Mouse (Mus musculus) left cerebral cortex, adult 8-10 months (tissue): ENCODE data around the gene Gm37240. TPM values are rescaled to one million over a fixed set of nuclear protein-coding genes. Genes with fewer than 3 reads are reported as not detected.

ENCODE experiments used
- DNase-seq, 2 experiments: peaks; one replicate each; pipeline ENCODE4 v3.0.0; 2022; ENCODE audit warnings: low spot score in 2 of 2
- total RNA-seq, 4 experiments: library from RNA; stranded (reverse); gene quantifications; 2 replicates each; pipeline ENCODE4 v1.2.4; 2022

Gm37240 gene
- total RNA-seq, 4 experiments from 2014 or later, result 0.50 to 4.0 (median 1.1) TPM; not detected in 1

- no peak for DNase-seq
Measured at GRCm38 (mm10) chr3:84688176-84688575, 1199.1 kb downstream of the Gm37240 start.

- DNase-seq, result no peak
Measured at GRCm38 (mm10) chr3:84687488-84687846, 1199.9 kb downstream of the Gm37240 start.

GRCm38 (mm10) chr3:84686799-84687487, 1200.4 kb downstream of the Gm37240 start:
- no peak for DNase-seq

- no peak for DNase-seq
Measured at GRCm38 (mm10) chr3:84686294-84686672, 1201.0 kb downstream of the Gm37240 start.

GRCm38 (mm10) chr3:84685662-84686293, 1201.5 kb downstream of the Gm37240 start:
- DNase-seq, result no peak

GRCm38 (mm10) chr3:84683788-84684187, 1203.5 kb downstream of the Gm37240 start:
- no peak for DNase-seq

GRCm38 (mm10) chr3:84681699-84682098, 1205.6 kb downstream of the Gm37240 start:
- DNase-seq, result no peak

- no peak for DNase-seq
Measured at GRCm38 (mm10) chr3:84680062-84680461, 1207.3 kb downstream of the Gm37240 start.

- no peak for DNase-seq
Measured at GRCm38 (mm10) chr3:84679542-84679941, 1207.8 kb downstream of the Gm37240 start.

- no peak for DNase-seq
Measured at GRCm38 (mm10) chr3:84678891-84679290, 1208.4 kb downstream of the Gm37240 start.

GRCm38 (mm10) chr3:84675710-84676109, 1211.6 kb downstream of the Gm37240 start:
- no peak for DNase-seq

GRCm38 (mm10) chr3:84673552-84673951, 1213.8 kb downstream of the Gm37240 start:
- DNase-seq, result no peak

GRCm38 (mm10) chr3:84672136-84672535, 1215.2 kb downstream of the Gm37240 start:
- DNase-seq, result no peak

GRCm38 (mm10) chr3:84668957-84669356, 1218.4 kb downstream of the Gm37240 start:
- no peak for DNase-seq

- no peak for DNase-seq
Measured at GRCm38 (mm10) chr3:84665255-84666073, 1221.9 kb downstream of the Gm37240 start.

GRCm38 (mm10) chr3:84664686-84665085, 1222.6 kb downstream of the Gm37240 start:
- DNase-seq, result no peak

GRCm38 (mm10) chr3:84663858-84664257, 1223.5 kb downstream of the Gm37240 start:
- no peak for DNase-seq

- DNase-seq, result no peak
Measured at GRCm38 (mm10) chr3:84663079-84663478, 1224.2 kb downstream of the Gm37240 start.

- DNase-seq, result no peak
Measured at GRCm38 (mm10) chr3:84660380-84660779, 1226.9 kb downstream of the Gm37240 start.

- DNase-seq, result no peak
Measured at GRCm38 (mm10) chr3:84658872-84659271, 1228.4 kb downstream of the Gm37240 start.

- DNase-seq, result no peak
Measured at GRCm38 (mm10) chr3:84658017-84658416, 1229.3 kb downstream of the Gm37240 start.

GRCm38 (mm10) chr3:84657240-84657639, 1230.1 kb downstream of the Gm37240 start:
- no peak for DNase-seq
